Mouse (Mus musculus) bone marrow, adult 2 months (tissue): Measurements from ENCODE around the gene Gm44973.

Source experiments
- CTCF ChIP-seq: fragments of 200-500 bp; IDR thresholded peaks from 2 replicates; pipeline ENCODE4 v1.5.1; 2011; ENCODE audit warnings: low read length, control low read depth; ENCODE audit not compliant: control insufficient read depth, insufficient read depth
- POLR2A ChIP-seq: fragments of 200-500 bp; IDR thresholded peaks from 2 replicates; pipeline ENCODE4 v1.6.1; 2011; ENCODE audit warnings: low read depth, mild to moderate bottlenecking, control low read depth, low read length, borderline replicate concordance; ENCODE audit not compliant: control insufficient read depth

GRCm38 (mm10) chr7:5044981-5045380, 29.7 kb downstream of the Gm44973 start:
- no peak for TF ChIP-seq CTCF
- no peak for TF ChIP-seq POLR2A
